Mouse (Mus musculus) cerebellum, adult 2 months (tissue): ENCODE data around the gene Kbtbd4.

Experiments used
- CTCF ChIP-seq: fragments of 200-500 bp; IDR thresholded peaks from 2 replicates; pipeline ENCODE4 v1.5.1; 2011; ENCODE audit warnings: low read depth, mild to moderate bottlenecking, control low read depth, low read length, moderate library complexity, borderline replicate concordance; ENCODE audit not compliant: insufficient read depth
- POLR2A ChIP-seq: fragments of 200-500 bp; IDR thresholded peaks from 2 replicates; pipeline ENCODE4 v1.6.1; 2011; ENCODE audit warnings: low read length, control low read depth, borderline replicate concordance; ENCODE audit not compliant: insufficient read depth

GRCm38 (mm10) chr2:90879419-90879818 is 25.1 kb upstream of the Kbtbd4 start:
- TF ChIP-seq CTCF, result no peak
- TF ChIP-seq POLR2A, result no peak
